Mouse (Mus musculus) frontal cortex, adult 2 months (tissue): ENCODE measurements around the gene Plcg2. TPM values are rescaled to one million over a fixed set of nuclear protein-coding genes. Genes with fewer than 3 reads are reported as not detected.

Experiments used
- DNase-seq, 2 experiments: peaks; one replicate each; pipeline ENCODE4 v3.0.0; 2022; ENCODE audit warnings: low spot score in 1 of 2; ENCODE audit errors: extremely low spot score in 1 of 2
- polyA plus RNA-seq: library from polyadenylated mRNA; depleted of rRNA; stranded (reverse); fragments of >200 nt; gene quantifications from 2 replicates; pipeline ENCODE4 v1.2.3, GENCODE M21; 2012; rRNA removed

Gene Plcg2
- 2.4 and 3.0 TPM in 2 replicates for polyA plus RNA-seq

DNA sequence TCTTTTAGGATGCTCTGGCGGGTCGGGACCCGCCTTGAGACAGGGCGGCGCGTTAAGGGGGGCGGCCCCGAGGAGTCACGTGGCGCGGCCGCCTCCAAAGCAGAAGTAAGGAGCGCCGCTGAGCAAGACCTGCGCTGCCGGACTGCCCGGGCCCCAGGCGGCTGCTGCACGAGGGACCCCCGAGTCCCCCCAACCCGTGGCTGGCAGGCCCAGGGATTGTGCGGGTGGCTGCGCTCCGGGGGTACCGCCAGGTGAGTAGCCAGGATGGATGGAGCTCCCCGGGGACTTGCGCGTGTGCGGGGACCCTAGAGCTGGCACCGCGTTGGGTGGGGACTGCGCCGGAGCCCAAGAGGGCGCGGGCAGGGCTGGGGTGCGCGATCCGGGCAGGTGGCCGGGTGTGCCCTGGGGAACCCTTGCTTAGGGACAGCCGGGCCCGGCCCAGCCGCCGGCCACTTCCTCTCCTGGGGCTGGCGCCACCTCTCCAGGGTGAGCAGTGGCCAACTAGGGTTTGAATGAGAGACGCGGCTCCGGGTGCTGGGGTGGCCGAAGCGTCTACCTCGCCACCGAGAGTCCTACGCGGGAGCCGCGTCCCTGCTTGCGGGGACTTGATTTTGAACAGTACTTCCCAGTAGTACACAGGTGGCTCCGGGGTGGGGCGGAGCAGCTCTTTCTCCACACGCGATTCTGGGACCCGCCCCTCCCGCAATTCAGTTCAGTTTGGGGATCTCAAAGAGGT is at the start of gene Plcg2:
Gene Plcg2, plus strand, starts transcription at position 113 of the 736 bp plus-strand sequence.
- DNase-seq = no peak

DNA sequence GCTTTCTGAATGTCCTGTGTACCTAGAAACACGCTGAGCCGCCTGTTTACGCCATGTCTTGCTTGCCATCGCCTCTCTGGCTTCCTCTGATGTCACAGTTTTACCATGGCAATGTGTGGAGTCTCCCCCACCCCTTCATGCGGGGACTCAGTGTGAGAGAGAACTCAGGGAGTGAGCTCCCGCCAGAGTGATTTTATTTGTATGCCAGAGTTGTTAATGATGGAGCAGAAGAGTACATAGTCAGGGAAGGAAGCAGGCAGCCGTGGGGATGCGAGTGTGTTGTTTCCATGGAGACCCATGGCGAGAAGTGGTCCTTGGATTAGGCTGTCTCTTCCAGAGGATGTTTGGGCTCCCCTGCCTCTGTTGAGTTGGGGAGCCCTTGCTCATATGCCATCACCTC is 47.0 kb upstream of the Plcg2 start:
- peak; percentile 50 to 65 for DNase-seq

DNA sequence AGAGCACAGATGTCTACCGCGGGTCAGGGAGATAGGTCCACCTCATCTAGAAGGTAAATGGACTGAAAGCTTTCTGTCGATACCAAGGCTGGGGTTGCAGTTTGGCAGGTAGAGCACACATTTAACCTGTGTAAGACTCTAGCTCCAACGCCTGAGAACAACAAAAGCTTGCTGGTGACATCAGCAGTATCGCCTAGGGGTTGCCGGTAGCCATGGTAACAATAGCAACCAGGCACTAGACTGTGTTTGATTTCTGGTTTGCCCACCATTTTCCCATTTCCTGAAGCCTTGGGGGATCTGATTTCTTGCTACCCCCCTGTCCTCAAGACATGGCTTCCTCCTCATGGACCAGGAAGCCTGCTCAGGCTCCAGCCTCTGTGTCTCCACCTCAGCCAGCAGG is 44.1 kb upstream of the Plcg2 start:
- DNase-seq = no peak

- no peak for DNase-seq
Measured at GRCm38 (mm10) chr8:117454516-117455116, 43.5 kb upstream of the Plcg2 start.

- no peak for DNase-seq
Measured at GRCm38 (mm10) chr8:117455701-117456100, 42.4 kb upstream of the Plcg2 start.

- DNase-seq = no peak
Measured at GRCm38 (mm10) chr8:117458440-117458839, 39.7 kb upstream of the Plcg2 start.

- DNase-seq = no peak
Measured at GRCm38 (mm10) chr8:117462701-117463284, 35.3 kb upstream of the Plcg2 start.

- DNase-seq = peak in 1 of 2 experiments; percentile 38
Measured at GRCm38 (mm10) chr8:117464525-117464924, 33.6 kb upstream of the Plcg2 start.

DNA sequence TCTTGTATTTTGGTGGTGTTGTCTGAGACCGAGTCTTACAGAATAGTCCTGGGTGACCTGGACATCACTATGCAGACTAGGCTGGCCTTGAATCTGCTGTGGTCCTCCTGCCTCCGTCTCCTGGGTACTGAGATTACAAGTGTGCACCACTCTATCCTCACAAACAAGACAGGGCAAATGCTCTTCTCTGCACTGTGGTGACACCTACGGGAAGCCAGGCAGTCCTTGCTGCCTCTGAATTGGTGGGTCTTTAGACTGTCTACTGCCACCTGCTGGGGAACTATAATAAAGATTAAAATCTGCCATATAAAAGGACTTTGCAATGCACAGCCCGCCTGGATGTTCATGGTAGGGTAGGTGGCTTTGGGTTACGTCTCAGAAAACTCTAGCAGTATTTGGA is 32.8 kb upstream of the Plcg2 start:
- DNase-seq = peak; percentile 50 to 92

DNA sequence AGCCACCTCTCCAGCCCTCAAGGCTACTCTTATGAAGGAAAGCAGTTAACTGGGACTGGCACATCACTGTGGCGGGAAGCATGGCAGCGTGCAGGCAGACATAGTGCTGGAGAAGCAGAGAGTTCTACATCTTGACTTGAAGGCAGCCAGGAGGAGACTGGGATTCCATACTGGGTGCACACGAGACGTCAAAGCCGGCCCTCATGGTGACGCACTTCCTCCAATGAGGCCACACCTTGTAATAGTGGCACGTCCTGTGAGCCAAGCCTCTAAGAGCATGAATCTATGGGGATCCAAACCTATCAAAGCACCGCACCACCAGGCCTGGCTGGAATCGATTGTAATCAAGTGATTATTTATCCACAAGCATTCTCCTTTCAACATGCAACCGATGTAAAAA is 30.6 kb upstream of the Plcg2 start:
- no peak for DNase-seq

DNA sequence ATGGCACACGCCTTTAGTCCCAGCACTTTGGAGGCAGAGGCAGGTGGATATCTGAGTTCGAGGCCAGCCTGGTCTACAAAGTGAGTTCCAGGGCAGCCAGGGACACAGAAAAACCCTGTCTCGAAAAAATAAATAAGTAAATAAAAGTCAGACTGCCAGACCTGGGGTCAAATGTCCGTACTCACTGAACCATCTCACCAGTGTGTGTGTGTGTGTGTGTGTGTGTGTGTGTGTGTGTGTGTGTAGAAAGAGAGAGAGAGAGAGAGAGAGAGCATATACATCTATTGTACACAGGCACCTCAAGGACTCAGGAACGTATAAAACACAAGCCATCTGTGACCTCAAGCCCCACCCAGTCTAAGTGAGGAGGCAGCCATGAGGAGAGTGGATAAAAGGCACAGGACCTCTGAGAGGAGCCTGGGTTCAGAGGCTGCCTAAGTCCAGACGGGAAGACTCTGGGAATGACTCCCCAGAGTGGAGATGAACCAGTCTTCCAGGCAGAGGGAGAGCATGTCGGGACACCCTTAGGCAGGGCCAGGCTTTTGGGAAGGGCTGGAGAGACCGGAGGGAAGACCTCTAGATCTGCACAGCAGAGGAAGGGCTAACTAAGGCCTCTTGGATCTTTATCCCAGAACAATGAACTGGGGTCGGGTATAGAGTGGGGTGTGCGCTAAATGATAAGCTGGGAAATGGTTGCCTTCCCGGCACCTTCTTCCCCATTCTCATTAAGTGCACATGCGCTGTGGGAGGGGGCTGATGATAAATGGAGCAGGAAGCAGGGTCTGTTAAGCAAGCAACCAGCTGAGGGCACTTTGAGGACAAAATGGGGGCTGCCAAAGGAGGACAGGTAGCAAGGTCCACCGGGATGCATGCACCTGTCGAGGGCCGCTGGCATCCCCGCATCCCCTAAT is 28.4 kb upstream of the Plcg2 start:
- DNase-seq = no peak

- DNase-seq = peak; percentile 85 to 95
Measured at GRCm38 (mm10) chr8:117470342-117470781, 27.7 kb upstream of the Plcg2 start.

DNA sequence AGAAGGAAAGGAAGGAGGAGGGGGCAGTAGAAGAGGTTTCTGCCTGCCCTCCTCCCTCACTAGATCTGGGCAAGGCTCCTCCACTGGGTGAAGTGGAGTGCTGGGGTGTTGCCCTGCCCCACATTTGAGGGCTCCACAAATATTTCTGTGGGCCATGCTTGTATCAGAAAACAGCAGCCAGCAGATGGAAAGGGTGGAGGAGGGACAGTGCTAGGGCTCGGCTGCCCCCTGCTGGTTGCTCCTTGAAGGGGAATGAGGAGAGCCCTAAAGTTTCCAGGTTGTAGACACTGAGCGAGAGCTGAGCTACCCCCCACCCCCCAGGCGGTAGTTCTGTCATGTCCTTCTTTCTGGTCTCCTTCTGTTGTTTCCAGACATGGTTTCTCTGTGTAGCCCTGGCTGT is 26.9 kb upstream of the Plcg2 start:
- peak in 1 of 2 experiments; percentile 90 for DNase-seq

DNA sequence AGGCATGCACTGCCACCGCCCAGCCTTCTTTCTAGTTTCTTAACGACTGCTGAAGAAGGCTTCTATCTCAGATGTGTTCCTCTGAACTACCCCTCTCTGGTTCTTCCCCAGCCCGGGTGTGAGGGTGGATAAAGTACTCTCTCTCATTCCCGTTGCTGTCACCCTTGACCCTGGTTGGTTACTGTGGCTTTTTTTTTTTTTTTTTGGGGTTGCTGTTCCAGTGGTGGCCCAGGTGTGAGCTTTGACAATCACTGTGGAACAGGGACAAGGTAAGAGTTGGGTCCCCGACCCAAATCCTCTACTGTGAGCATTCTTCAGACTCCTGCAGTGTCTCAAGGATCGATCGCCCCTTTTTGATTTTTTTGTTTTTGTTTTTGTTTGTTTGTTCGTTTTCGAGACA is 26.4 kb upstream of the Plcg2 start:
- no peak for DNase-seq

DNA sequence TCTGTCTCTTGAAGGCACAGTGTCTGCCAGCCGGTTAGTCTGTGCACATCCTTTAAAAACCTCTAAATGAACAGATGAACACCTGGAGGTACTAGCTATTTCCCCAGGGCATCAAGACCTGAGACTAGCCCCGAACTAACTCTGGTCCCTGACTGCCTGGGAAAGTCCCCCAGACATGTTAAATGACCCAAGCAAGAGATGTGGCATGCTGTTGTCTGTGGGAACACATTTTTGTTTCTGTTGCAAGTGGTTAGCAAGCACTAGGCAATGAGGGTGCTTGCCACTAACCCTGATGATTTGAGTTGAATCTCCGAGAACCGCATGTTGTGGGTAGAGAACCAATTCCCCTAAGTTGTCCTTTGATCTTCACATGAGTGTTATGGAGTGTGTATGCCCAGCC is 25.8 kb upstream of the Plcg2 start:
- DNase-seq = no peak

DNA sequence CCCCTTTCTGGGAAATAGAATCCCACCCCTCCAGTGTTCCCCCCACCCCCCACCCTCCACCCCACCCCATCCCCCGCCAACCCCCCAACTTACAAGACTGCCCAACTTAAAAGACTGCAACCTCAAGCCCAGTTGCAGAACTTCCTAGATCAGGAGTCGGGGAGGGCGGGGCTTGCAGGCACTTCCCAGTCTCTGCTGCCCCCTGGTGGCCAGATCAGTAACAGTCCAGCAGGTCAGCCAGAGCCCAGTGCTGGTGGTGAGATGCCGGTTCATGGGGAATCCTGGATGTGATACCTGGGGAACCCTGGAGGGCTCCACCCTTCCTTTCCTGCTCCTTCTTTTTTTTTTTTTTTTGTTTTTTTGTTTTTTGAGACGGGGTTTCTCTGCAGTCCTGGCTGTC is 23.1 kb upstream of the Plcg2 start:
- DNase-seq = peak; percentile 78 to 97

DNA sequence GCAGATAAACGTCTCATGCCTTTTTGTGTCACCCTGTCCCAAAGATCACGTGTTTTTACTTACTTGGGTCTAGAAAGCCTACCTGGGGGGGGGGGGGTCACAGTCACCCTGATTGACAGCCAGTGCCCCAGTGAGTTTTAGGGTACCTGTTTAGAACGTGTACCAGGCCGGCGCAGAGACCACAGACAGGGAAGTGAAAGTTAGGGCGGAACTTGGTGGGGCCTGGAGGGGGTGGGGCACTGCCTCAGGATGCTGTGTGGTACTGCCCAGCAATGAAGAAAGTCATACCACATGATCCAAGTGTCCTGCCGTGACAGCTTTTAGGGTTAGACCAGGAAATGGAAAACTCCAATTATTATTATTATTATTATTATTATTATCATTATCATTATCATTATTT is 22.3 kb upstream of the Plcg2 start:
- no peak for DNase-seq

DNA sequence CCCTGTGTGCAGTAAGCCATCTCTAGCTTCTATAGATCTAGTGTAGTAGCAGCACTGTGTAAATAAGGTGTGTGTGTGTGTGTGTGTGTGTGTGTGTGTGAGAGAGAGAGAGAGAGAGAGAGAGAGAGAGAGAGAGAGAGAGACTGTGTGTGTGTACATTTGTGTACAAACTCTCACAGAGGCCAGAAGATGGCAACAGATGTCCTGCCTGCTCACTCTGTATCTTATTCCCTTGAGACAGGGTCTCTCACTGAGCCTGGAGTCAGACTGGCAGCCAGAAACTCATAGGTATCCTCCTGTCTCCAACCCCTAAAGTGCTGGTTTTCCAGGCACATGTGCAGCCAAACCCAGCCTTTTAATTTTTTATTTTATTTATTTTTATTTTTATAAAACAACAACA is 20.0 kb upstream of the Plcg2 start:
- DNase-seq = no peak

GRCm38 (mm10) chr8:117479996-117480395 is 18.1 kb upstream of the Plcg2 start:
- no peak for DNase-seq

- no peak for DNase-seq
Measured at GRCm38 (mm10) chr8:117480516-117480915, 17.6 kb upstream of the Plcg2 start.

GRCm38 (mm10) chr8:117481830-117482229 is 16.3 kb upstream of the Plcg2 start:
- no peak for DNase-seq
